Mouse (Mus musculus): Measurements from ENCODE around the gene Gm17617. TPM values are rescaled to one million over a fixed set of nuclear protein-coding genes. Genes with fewer than 3 reads are reported as not detected.

Gene Gm17617
- not detected in 2 replicates for total RNA-seq (2014; rRNA removed; ENCODE audit: low replicate concordance)
- not detected in 2 replicates for polyA plus RNA-seq (2015; fragmentation: Nextera tagmentation; extraction: Ambion mirVana)

GRCm38 (mm10) chr13:55133448-55133847 is at the start of gene Gm17617:
Gene Gm17617 (minus strand): TSS chr13:55133548.
- H3K36me3 ChIP-seq (replicated peaks; ENCODE audit: control insufficient read depth, insufficient read depth, low read length) = peaks cover 52% of the 10 kb centered on the region
- H3K27me3 ChIP-seq (ENCODE audit: control insufficient read depth, insufficient read depth, low read length) = no peaks in the 10 kb centered on the region
- TF ChIP-seq CTCF (IDR thresholded peaks at IDR 0.05; ENCODE audit: low read depth) (no peak), EP300 (IDR thresholded peaks at IDR 0.05; ENCODE audit: low read depth) (no peak)
- H3K4me3 ChIP-seq (ENCODE audit: low read depth, low read length) = no peak within 1 kb of the TSS
- no peak within 1 kb of the TSS for H3K9ac ChIP-seq (replicated peaks; ENCODE audit: low read depth, low read length)
- no peak for DNase-seq (ENCODE audit: low spot score)
- H3K4me2 ChIP-seq (ENCODE audit: low read depth, low read length) = no peak within 1 kb of the TSS
- no peaks in the 10 kb centered on the region for H3K4me1 ChIP-seq (ENCODE audit: control insufficient read depth, insufficient read depth)
- H3K27ac ChIP-seq (ENCODE audit: low read depth) = no peak within 1 kb of the TSS
- H3K9me3 ChIP-seq (replicated peaks; ENCODE audit: control insufficient read depth, low read length) = no peaks in the 10 kb centered on the region
- no peak for ATAC-seq (ENCODE audit: insufficient read depth, low read depth)
- WGBS = 96% methylated on average over 2 of the region's 2 CpGs

GRCm38 (mm10) chr13:55182173-55182894 is 49.0 kb upstream of the Gm17617 start:
- DNase-seq (ENCODE audit: low spot score) (peak; percentile 88), ATAC-seq (ENCODE audit: insufficient read depth, low read depth) (peak; percentile 93)
- Histone ChIP-seq H3K4me3 (ENCODE audit: low read depth, low read length) (peak overlapping the region; percentile 45), H3K27ac (ENCODE audit: low read depth) (peak overlapping the region; percentile 88), H3K9ac (replicated peaks; ENCODE audit: low read depth, low read length) (peak overlapping the region; percentile 58), H3K4me2 (ENCODE audit: low read depth, low read length) (peak overlapping the region; percentile 70), H3K9me3 (replicated peaks; ENCODE audit: control insufficient read depth, low read length) (no peaks in the 10 kb centered on the region), H3K27me3 (ENCODE audit: control insufficient read depth, insufficient read depth, low read length) (no peaks in the 10 kb centered on the region), H3K36me3 (replicated peaks; ENCODE audit: control insufficient read depth, insufficient read depth, low read length) (no peaks in the 10 kb centered on the region), H3K4me1 (ENCODE audit: control insufficient read depth, insufficient read depth) (no peaks in the 10 kb centered on the region)
- 4% methylated on average over 23 of the region's 23 CpGs for WGBS
- TF ChIP-seq EP300 (IDR thresholded peaks at IDR 0.05; ENCODE audit: low read depth) = no peak
- peak; percentile 85 for TF ChIP-seq CTCF (IDR thresholded peaks at IDR 0.05; ENCODE audit: low read depth)

- TF ChIP-seq CTCF (IDR thresholded peaks at IDR 0.05; ENCODE audit: low read depth) (no peak), EP300 (IDR thresholded peaks at IDR 0.05; ENCODE audit: low read depth) (no peak)
- H3K4me1 ChIP-seq (ENCODE audit: control insufficient read depth, insufficient read depth) = no peaks in the 10 kb centered on the region
- H3K27ac ChIP-seq (ENCODE audit: low read depth) = no peak overlapping the region
- WGBS = 76% methylated on average over 2 of the region's 2 CpGs
- DNase-seq (ENCODE audit: low spot score) (no peak), ATAC-seq (ENCODE audit: insufficient read depth, low read depth) (no peak)
- peak overlapping the region; percentile 45 for H3K4me3 ChIP-seq (ENCODE audit: low read depth, low read length)
- H3K9me3 ChIP-seq (replicated peaks; ENCODE audit: control insufficient read depth, low read length) = no peaks in the 10 kb centered on the region
- peak overlapping the region; percentile 70 for H3K4me2 ChIP-seq (ENCODE audit: low read depth, low read length)
- no peaks in the 10 kb centered on the region for H3K27me3 ChIP-seq (ENCODE audit: control insufficient read depth, insufficient read depth, low read length)
- peak overlapping the region; percentile 58; the same call in 1 of the 2 replicates for H3K9ac ChIP-seq (replicated peaks; ENCODE audit: low read depth, low read length)
- H3K36me3 ChIP-seq (replicated peaks; ENCODE audit: control insufficient read depth, insufficient read depth, low read length) = no peaks in the 10 kb centered on the region
These were observed 48.4 kb upstream of the Gm17617 start for GRCm38 (mm10) chr13:55181786-55182172.

GRCm38 (mm10) chr13:55179591-55179990 is 46.2 kb upstream of the Gm17617 start:
- H3K27ac ChIP-seq (ENCODE audit: low read depth) = no peak overlapping the region
- ATAC-seq (ENCODE audit: insufficient read depth, low read depth) (no peak), DNase-seq (ENCODE audit: low spot score) (no peak)
- WGBS = 66% methylated on average over 3 of the region's 3 CpGs
- TF ChIP-seq CTCF (IDR thresholded peaks at IDR 0.05; ENCODE audit: low read depth) (no peak), EP300 (IDR thresholded peaks at IDR 0.05; ENCODE audit: low read depth) (no peak)
- no peaks in the 10 kb centered on the region for H3K4me1 ChIP-seq (ENCODE audit: control insufficient read depth, insufficient read depth)
- H3K27me3 ChIP-seq (ENCODE audit: control insufficient read depth, insufficient read depth, low read length) = no peaks in the 10 kb centered on the region
- no peak overlapping the region for H3K4me2 ChIP-seq (ENCODE audit: low read depth, low read length)
- H3K36me3 ChIP-seq (replicated peaks; ENCODE audit: control insufficient read depth, insufficient read depth, low read length) = no peaks in the 10 kb centered on the region
- no peak overlapping the region for H3K4me3 ChIP-seq (ENCODE audit: low read depth, low read length)
- H3K9ac ChIP-seq (replicated peaks; ENCODE audit: low read depth, low read length) = no peak overlapping the region
- H3K9me3 ChIP-seq (replicated peaks; ENCODE audit: control insufficient read depth, low read length) = no peaks in the 10 kb centered on the region

- H3K27ac ChIP-seq (ENCODE audit: low read depth) = no peak overlapping the region
- no peaks in the 10 kb centered on the region for H3K4me1 ChIP-seq (ENCODE audit: control insufficient read depth, insufficient read depth)
- H3K4me2 ChIP-seq (ENCODE audit: low read depth, low read length) = no peak overlapping the region
- ATAC-seq (ENCODE audit: insufficient read depth, low read depth) (0 out of 2 replicates have a peak, but pooled peaks have one; percentile 21), DNase-seq (ENCODE audit: low spot score) (peak; percentile 63)
- H3K4me3 ChIP-seq (ENCODE audit: low read depth, low read length) = no peak overlapping the region
- no peaks in the 10 kb centered on the region for H3K27me3 ChIP-seq (ENCODE audit: control insufficient read depth, insufficient read depth, low read length)
- H3K9ac ChIP-seq (replicated peaks; ENCODE audit: low read depth, low read length) = no peak overlapping the region
- no peaks in the 10 kb centered on the region for H3K36me3 ChIP-seq (replicated peaks; ENCODE audit: control insufficient read depth, insufficient read depth, low read length)
- TF ChIP-seq EP300 (IDR thresholded peaks at IDR 0.05; ENCODE audit: low read depth) (no peak), CTCF (IDR thresholded peaks at IDR 0.05; ENCODE audit: low read depth) (peak; percentile 91)
- 28% methylated on average over 2 of the region's 2 CpGs for WGBS
- H3K9me3 ChIP-seq (replicated peaks; ENCODE audit: control insufficient read depth, low read length) = no peaks in the 10 kb centered on the region
These were observed 45.2 kb upstream of the Gm17617 start for GRCm38 (mm10) chr13:55178556-55178955.

All from heart, postnatal 0 days (tissue).